Mouse (Mus musculus) spleen, adult 2 months (tissue): Measurements from ENCODE around the gene Gm20388.

Experiments used
- CTCF ChIP-seq: fragments of 200-500 bp; IDR thresholded peaks from 2 replicates; pipeline ENCODE4 v1.5.1; 2011; ENCODE audit warnings: mild to moderate bottlenecking, inconsistent platforms; ENCODE audit not compliant: insufficient read depth, insufficient read length, insufficient replicate concordance; ENCODE audit errors: extremely low read depth
- POLR2A ChIP-seq: fragments of 200-500 bp; IDR thresholded peaks from 2 replicates; pipeline ENCODE4 v1.6.1; 2011; ENCODE audit warnings: low read depth, low read length, inconsistent platforms

GRCm38 (mm10) chr8:122452154-122452553 is 2541.5 kb downstream of the Gm20388 start:
- TF ChIP-seq POLR2A, result no peak
- no peak for TF ChIP-seq CTCF
